Mouse (Mus musculus): ENCODE results near the gene Psmb8. TPM values are rescaled to one million over a fixed set of nuclear protein-coding genes. Genes with fewer than 3 reads are reported as not detected.

The Psmb8 gene
- total and polyA plus RNA-seq, 3 experiments = 133 to 144 TPM; not detected in 1

DNA sequence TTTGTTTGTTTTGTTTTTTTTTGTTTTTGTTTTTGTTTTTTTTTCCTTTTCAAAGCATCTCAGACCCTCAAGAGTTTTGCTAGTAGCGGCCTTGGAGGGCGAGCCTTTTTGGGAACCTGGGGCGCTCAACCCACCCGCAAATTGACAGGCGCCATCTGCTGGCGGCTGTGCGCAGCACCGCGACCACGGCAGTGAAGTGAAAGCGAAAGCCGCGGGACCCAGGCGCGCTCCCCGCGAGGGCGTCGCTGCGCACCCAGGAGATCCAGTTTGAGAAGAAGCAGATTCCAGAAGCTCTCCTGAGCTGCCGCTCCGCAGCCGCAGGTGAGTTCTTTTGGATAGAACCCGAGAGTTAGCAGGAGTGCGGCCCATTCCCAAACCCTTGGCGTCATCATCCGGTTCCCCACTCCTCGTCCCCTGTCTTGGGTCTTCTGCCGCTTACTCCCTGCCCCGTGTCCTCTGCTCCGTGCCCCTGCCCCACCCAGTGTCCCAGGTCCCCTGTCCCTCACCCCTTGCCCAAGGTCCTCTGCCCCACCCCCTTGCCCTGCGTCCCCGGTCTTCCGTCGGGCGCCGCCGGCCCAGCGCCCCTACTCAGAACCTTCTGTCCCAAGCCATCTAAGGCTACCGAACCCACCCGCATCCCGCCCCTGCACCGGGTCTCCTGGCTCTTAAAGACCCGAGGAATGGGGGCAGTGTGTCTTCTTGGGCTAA, 6.9 kb downstream of the Psmb8 start:
- Histone ChIP-seq H3K4me1 (ENCODE audit: control insufficient read depth in 1 of 2, insufficient read depth in 2 of 2, low read length in 2 of 2) (peaks cover 3 to 20% of the 10 kb centered on the region in 2 experiments), H3K27me3 (ENCODE audit: control insufficient read depth in 1 of 2, insufficient read depth in 2 of 2, low read length in 2 of 2) (no peaks in the 10 kb centered on the region), H3K79me2 (ENCODE audit: control insufficient read depth, insufficient read depth, low read length, poor library complexity) (peaks cover 13% of the 10 kb centered on the region), H3K9me3 (replicated peaks; ENCODE audit: insufficient read depth, low read length) (no peaks in the 10 kb centered on the region), H3K36me3 (ENCODE audit: control insufficient read depth in 1 of 2, insufficient read depth in 2 of 2, low read length in 2 of 2) (peaks cover 0 to 10% of the 10 kb centered on the region in 2 experiments; a peak in 2 of 4 replicates), H3K9ac (ENCODE audit: control insufficient read depth, low read depth, low read length, poor library complexity, severe bottlenecking) (peak overlapping the region; percentile 96), H3K4me3 (ENCODE audit: control insufficient read depth in 1 of 2, insufficient read depth in 1 of 2, low read depth in 2 of 2, low read length in 2 of 2) (peak overlapping the region; percentile 65 to 97), H3K27ac (ENCODE audit: control insufficient read depth, low read depth, low read length) (peak overlapping the region; percentile 67)
- TF ChIP-seq NELFE (IDR thresholded peaks at IDR 0.05; ENCODE audit: low read depth, low read length) (peak; percentile 19; the same call in 1 of the 2 replicates), USF1 (IDR thresholded peaks at IDR 0.05; ENCODE audit: low read depth, low read length) (no peak), TCF12 (IDR thresholded peaks at IDR 0.05; ENCODE audit: low read depth, low read length) (peak; percentile 50; the same call in 1 of the 2 replicates), MXI1 (IDR thresholded peaks at IDR 0.05; ENCODE audit: low read depth, low read length) (peak; percentile 65), EP300 (IDR thresholded peaks at IDR 0.05; ENCODE audit: low read depth in 1 of 2, low read length in 2 of 2) (0 out of 4 replicates have a peak, but pooled peaks of 1 of the 2 experiments have one; percentile 8), JUND (IDR thresholded peaks at IDR 0.05; ENCODE audit: low read depth, low read length) (no peak), TBP (IDR thresholded peaks at IDR 0.05; ENCODE audit: low read depth, low read length) (peak; percentile 39; the same call in 1 of the 2 replicates), HCFC1 (IDR thresholded peaks at IDR 0.05; ENCODE audit: low read depth, low read length) (peak; percentile 67; the same call in 1 of the 2 replicates), MYC (IDR thresholded peaks at IDR 0.05; ENCODE audit: low read depth, low read length) (0 out of 2 replicates have a peak, but pooled peaks have one; percentile 31), MAZ (IDR thresholded peaks at IDR 0.05; ENCODE audit: low read depth, low read length) (peak; percentile 60; the same call in 1 of the 2 replicates), MEF2A (IDR thresholded peaks at IDR 0.05; ENCODE audit: extremely low read depth, insufficient replicate concordance, low read depth, low read length, poor library complexity, severe bottlenecking) (no peak), MYB (IDR thresholded peaks at IDR 0.05; ENCODE audit: low read depth, low read length) (no peak), POLR2A (IDR thresholded peaks at IDR 0.05; ENCODE audit: control insufficient read depth in 1 of 2, insufficient read depth in 1 of 2, low read depth in 1 of 2, low read length in 2 of 2, poor library complexity in 1 of 2) (peak in 1 of 2 experiments; percentile 40; a peak in 1 of 4 replicates), UBTF (IDR thresholded peaks at IDR 0.05; ENCODE audit: borderline replicate concordance, insufficient read depth, low read depth, low read length) (0 out of 2 replicates have a peak, but pooled peaks have one; percentile 50), SIN3A (IDR thresholded peaks at IDR 0.05; ENCODE audit: low read length) (peak; percentile 91), SMC3 (IDR thresholded peaks at IDR 0.05; ENCODE audit: low read depth, low read length) (peak; percentile 81), RAD21 (IDR thresholded peaks at IDR 0.05; ENCODE audit: low read depth, low read length) (peak; percentile 46), CTCF (IDR thresholded peaks at IDR 0.05 in 2 of 3, conservative IDR thresholded peaks at IDR 0.05 in 1 of 3; ENCODE audit: control insufficient read depth in 1 of 3, insufficient read depth in 1 of 3, low read depth in 2 of 3, low read length in 3 of 3, poor library complexity in 1 of 3, severe bottlenecking in 1 of 3) (peak in 2 of 3 experiments; percentile 86 to 98; a peak in 5 of 6 replicates), POLR2AphosphoS2 (IDR thresholded peaks at IDR 0.05; ENCODE audit: low read length) (no peak), ETS1 (IDR thresholded peaks at IDR 0.05; ENCODE audit: low read depth, low read length) (peak; percentile 90)
- DNase-seq (ENCODE audit: low read depth, low spot score) = peak; percentile 91
